Mouse (Mus musculus) midbrain, embryonic 13.5 days (tissue): ENCODE measurements around the gene Usp45. TPM values are rescaled to one million over a fixed set of nuclear protein-coding genes. Genes with fewer than 3 reads are reported as not detected.
A peak's percentile ranks its signal among the peaks of the same experiment; 100 is the strongest.

Experiments used
- ATAC-seq: fragments of 200-750 bp; cut with Nextera tagmentation; 2 replicates; pipeline ENCODE4 v1.8.0; 2017; ENCODE audit warnings: mild to moderate bottlenecking, moderate TSS enrichment, moderate library complexity
- H3K27ac ChIP-seq: fragments of 300-500 bp; sonication (generic); 2 replicates; pipeline ENCODE4 v1.5.1; 2015; ENCODE audit warnings: inconsistent platforms, mild to moderate bottlenecking, moderate library complexity
- H3K27me3 ChIP-seq: fragments of 300-500 bp; sonication (generic); 2 replicates; pipeline ENCODE4 v1.6.1; 2015; ENCODE audit warnings: mild to moderate bottlenecking, inconsistent platforms
- H3K36me3 ChIP-seq: fragments of 300-500 bp; sonication (generic); 2 replicates; pipeline ENCODE4 v1.6.1; 2015; ENCODE audit warnings: mild to moderate bottlenecking, inconsistent platforms
- H3K4me1 ChIP-seq: fragments of 300-500 bp; sonication (generic); replicated peaks from 2 replicates; pipeline ENCODE4 v1.6.1; 2015; ENCODE audit warnings: inconsistent platforms
- H3K4me2 ChIP-seq: fragments of 300-500 bp; sonication (generic); replicated peaks from 2 replicates; pipeline ENCODE4 v1.6.1; 2015; ENCODE audit warnings: moderate library complexity, mild to moderate bottlenecking, inconsistent platforms
- H3K4me3 ChIP-seq: fragments of 300-500 bp; sonication (generic); replicated peaks from 2 replicates; pipeline ENCODE4 v1.5.1; 2015; ENCODE audit warnings: mild to moderate bottlenecking, inconsistent platforms
- H3K9ac ChIP-seq: fragments of 300-500 bp; sonication (generic); replicated peaks from 2 replicates; pipeline ENCODE4 v1.6.1; 2015; ENCODE audit warnings: mild to moderate bottlenecking, inconsistent platforms
- H3K9me3 ChIP-seq: fragments of 300-500 bp; sonication (generic); 2 replicates; pipeline ENCODE4 v1.6.1; 2016; ENCODE audit warnings: mild to moderate bottlenecking, inconsistent platforms
- WGBS: fragments of 180-500 bp; shearing (Covaris S2); methylation state at CpG from one replicate; pipeline ENCODE4 v1.1.7; 2015; 5-methylcytosine and 5-hydroxymethylcytosine counted together
- polyA plus RNA-seq: library from polyadenylated mRNA; unstranded; fragments of >200 nt; fragmentation: Nextera tagmentation; extraction: Ambion mirVana; gene quantifications from 2 replicates; pipeline ENCODE4 v1.2.1, GENCODE M21; 2015

Usp45 gene
- polyA plus RNA-seq, 1 experiment from 2014 or later: 7.8 TPM

GRCm38 (mm10) chr4:21766171-21766862 is 639 bp upstream of the Usp45 start:
- ATAC-seq: peak; percentile 57
- peak overlapping the region; percentile 71 for H3K27ac ChIP-seq
- WGBS: 18% methylated on average over 14 of the region's 14 CpGs

DNA sequence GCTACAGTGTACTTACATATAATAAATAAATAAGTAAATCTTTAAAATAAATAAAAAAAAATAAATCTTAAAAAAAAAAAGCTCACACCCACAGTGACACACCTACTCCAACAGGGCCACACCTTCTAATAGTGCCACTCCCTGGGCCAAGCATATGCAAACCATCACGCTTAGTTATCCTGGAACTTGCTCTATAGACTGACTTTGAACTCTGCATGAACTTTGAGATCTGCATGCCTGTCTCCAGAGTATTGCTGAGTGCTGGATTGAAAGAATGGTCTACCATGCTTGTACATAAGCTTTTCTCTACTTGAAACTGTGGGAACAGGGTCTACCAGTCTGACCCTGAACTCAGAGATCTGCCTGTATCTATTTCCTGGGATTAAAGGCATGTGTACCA is 4.1 kb downstream of the Usp45 start:
- H3K4me1 ChIP-seq: peaks cover 5% of the 10 kb centered on the region; the same call in 1 of the 2 replicates
- no peak for ATAC-seq
- no peaks in the 10 kb centered on the region for H3K9me3 ChIP-seq
- no peak overlapping the region for H3K4me3 ChIP-seq
- WGBS: 85% methylated on average over 1 of the region's 1 CpGs
- H3K4me2 ChIP-seq: no peak overlapping the region
- no peaks in the 10 kb centered on the region for H3K36me3 ChIP-seq
- no peak overlapping the region for H3K9ac ChIP-seq
- no peak overlapping the region for H3K27ac ChIP-seq
- no peaks in the 10 kb centered on the region for H3K27me3 ChIP-seq

More at GRCm38 (mm10) chr4:21766171-21766862, 639 bp upstream of the Usp45 start:
- Histone ChIP-seq H3K4me3 (peak overlapping the region; percentile 68), H3K9ac (peak overlapping the region; percentile 79), H3K27me3 (no peaks in the 10 kb centered on the region), H3K4me2 (peak overlapping the region; percentile 72), H3K9me3 (no peaks in the 10 kb centered on the region), H3K4me1 (peaks cover 5% of the 10 kb centered on the region; the same call in 1 of the 2 replicates), H3K36me3 (no peaks in the 10 kb centered on the region)

DNA sequence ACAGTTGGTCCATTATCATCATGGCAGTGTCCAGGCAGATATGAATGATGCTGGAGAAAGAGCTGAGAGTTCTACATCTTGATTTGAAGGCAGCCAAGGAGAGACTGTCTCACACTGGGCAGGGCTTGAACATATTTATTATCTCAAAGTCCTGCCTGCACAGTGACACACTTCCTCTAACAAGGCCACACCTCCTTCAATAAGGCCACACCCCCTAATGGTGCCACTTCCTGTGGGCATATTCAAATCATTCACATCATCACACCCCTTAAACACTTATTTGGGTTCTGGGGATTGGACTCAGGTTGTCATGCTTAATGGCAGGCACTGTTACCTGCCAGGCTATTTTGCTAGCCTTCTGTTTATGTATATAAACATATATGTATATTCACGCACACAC is 5.3 kb downstream of the Usp45 start:
- 92% methylated on average over 1 of the region's 1 CpGs for WGBS
- H3K4me2 ChIP-seq: no peak overlapping the region
- ATAC-seq: no peak

DNA sequence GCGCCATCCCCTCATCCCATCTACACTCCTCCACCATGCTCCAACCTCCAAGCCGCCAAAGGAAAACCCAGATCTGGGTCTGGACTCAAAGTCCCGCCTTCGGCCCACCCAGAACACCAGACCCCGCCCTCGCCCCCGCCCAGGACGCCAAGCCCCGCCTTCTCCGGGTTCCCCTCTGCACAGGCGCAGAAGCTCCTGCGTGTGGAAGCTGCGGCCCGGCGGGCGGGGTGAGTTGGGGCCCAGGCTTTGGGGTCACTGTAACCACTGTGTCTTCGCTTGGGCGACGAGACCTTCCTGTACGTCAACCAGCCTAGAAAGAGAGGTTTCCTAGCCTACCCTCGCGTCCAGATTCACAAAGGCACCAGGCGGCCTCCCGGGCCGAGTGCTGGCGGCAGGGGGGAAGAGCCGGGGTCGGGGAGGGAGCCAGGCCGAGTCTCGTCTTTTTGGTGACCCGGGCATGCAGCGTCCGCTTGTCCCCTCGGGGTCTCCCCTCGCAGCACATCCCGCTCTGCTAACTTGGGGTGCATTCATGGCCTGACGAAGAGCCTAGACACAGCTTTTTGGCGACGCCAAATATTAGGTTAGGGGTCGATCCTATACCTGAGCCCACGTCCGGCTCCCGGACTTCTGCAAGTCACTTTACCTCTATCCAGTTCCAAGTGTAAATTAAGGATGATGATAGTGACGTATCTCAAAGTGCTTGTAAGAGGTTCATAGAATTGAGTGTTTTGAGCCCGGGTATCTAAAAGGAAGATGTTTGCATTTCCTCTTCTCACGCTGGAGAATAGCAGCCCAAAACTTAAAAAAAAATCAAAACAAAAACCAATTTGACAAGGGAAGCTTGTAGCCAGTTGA is 9.4 kb downstream of the Usp45 start:
- WGBS: under 1% methylated on average over 46 of the region's 46 CpGs
- peak; percentile 98 for ATAC-seq
- Histone ChIP-seq H3K9ac (peak overlapping the region; percentile 82), H3K9me3 (no peaks in the 10 kb centered on the region), H3K36me3 (peaks cover 8% of the 10 kb centered on the region), H3K27ac (no peak overlapping the region; the same call in 1 of the 2 replicates), H3K27me3 (no peaks in the 10 kb centered on the region), H3K4me3 (peak overlapping the region; percentile 65), H3K4me1 (peaks cover 12% of the 10 kb centered on the region; the same call in 1 of the 2 replicates), H3K4me2 (peak overlapping the region; percentile 68)

More for the DNA sequence above, 5.3 kb downstream of the Usp45 start:
- no peaks in the 10 kb centered on the region for H3K9me3 ChIP-seq
- no peaks in the 10 kb centered on the region for H3K27me3 ChIP-seq
- H3K9ac ChIP-seq: no peak overlapping the region
- H3K27ac ChIP-seq: no peak overlapping the region
- H3K4me3 ChIP-seq: no peak overlapping the region
- H3K36me3 ChIP-seq: no peaks in the 10 kb centered on the region
- H3K4me1 ChIP-seq: peaks cover 5% of the 10 kb centered on the region; the same call in 1 of the 2 replicates

DNA sequence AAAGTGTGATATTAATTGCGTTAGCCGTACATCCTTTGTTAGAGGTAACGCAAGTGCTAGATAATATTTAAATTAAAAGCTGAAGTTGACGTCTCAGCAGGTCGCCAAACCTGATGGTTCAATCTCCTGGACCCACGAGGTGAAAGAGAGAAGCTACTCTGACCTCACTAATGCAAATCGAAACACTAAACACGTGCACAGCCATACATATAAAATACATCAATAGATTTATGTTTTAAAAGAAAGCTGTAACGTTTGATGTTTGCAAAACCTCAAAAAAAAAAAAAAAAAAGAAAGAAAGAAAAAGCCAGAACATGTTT is 9.9 kb downstream of the Usp45 start:
- Histone ChIP-seq H3K9ac (peak overlapping the region; percentile 82), H3K4me3 (peak overlapping the region; percentile 65), H3K9me3 (no peaks in the 10 kb centered on the region), H3K36me3 (peaks cover 14% of the 10 kb centered on the region), H3K4me2 (peak overlapping the region; percentile 68), H3K27ac (no peak overlapping the region), H3K4me1 (peaks cover 12% of the 10 kb centered on the region; the same call in 1 of the 2 replicates), H3K27me3 (no peaks in the 10 kb centered on the region)
- no peak for ATAC-seq
- 7% methylated on average over 9 of the region's 9 CpGs for WGBS

- H3K9ac ChIP-seq: no peak overlapping the region
- no peaks in the 10 kb centered on the region for H3K27me3 ChIP-seq
- H3K4me3 ChIP-seq: no peak overlapping the region
- no peak for ATAC-seq
- no peaks in the 10 kb centered on the region for H3K9me3 ChIP-seq
- peaks cover 51% of the 10 kb centered on the region for H3K36me3 ChIP-seq
- no peak overlapping the region for H3K27ac ChIP-seq
- H3K4me1 ChIP-seq: peaks cover 10% of the 10 kb centered on the region; the same call in 1 of the 2 replicates
- 95% methylated on average over 12 of the region's 12 CpGs for WGBS
- no peak overlapping the region for H3K4me2 ChIP-seq
These were observed 14.1 kb downstream of the Usp45 start for GRCm38 (mm10) chr4:21780816-21781726.

DNA sequence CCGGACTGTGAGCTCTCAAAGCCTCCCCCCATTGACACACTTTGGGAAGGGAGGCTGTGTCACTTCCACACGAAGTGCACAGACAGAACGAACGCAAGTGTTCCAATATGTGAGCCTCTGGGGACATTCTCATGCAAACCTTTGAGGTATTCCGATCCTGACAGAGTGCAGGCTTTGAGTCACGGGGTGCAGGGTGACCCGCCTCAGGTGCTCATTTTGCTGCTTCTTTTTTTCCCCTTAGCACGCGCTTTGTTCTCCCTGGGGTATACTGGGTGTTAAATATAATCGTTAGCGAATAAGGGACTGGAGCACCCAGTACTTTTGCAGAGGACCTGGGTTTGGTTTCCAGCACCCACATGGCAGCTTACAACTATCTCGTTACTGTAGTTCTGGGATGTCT is 19.3 kb downstream of the Usp45 start:
- peaks cover 63% of the 10 kb centered on the region for H3K36me3 ChIP-seq
- WGBS: 96% methylated on average over 12 of the region's 12 CpGs
- no peak overlapping the region for H3K27ac ChIP-seq
- no peak for ATAC-seq
- H3K4me1 ChIP-seq: no peaks in the 10 kb centered on the region
- H3K9me3 ChIP-seq: no peaks in the 10 kb centered on the region
- no peak overlapping the region for H3K4me3 ChIP-seq
- no peaks in the 10 kb centered on the region for H3K27me3 ChIP-seq
- H3K9ac ChIP-seq: no peak overlapping the region
- H3K4me2 ChIP-seq: no peak overlapping the region

DNA sequence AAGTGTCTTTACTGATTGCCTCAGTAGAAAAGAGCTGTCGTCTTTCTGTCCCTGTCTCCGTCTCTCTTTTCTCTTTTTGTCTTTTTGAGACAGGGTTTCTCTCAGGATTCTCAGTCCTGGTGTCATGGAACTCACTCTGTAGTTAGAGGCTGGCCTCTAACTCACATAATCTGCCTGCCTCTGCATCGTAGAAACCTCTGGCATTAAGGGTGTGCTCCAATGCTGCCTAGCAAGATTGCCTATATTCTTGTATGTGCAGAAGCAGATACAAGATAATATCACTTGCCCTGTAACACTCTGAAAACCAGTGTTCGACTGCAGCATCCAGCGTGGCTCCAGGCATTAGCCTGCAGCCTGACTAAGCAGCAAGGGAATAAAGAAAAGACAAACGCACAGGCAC is 21.9 kb downstream of the Usp45 start:
- Histone ChIP-seq H3K4me3 (no peak overlapping the region), H3K36me3 (peaks cover 51% of the 10 kb centered on the region), H3K4me2 (no peak overlapping the region), H3K9ac (no peak overlapping the region), H3K9me3 (no peaks in the 10 kb centered on the region), H3K27ac (no peak overlapping the region), H3K4me1 (no peaks in the 10 kb centered on the region), H3K27me3 (no peaks in the 10 kb centered on the region)
- 81% methylated on average over 6 of the region's 6 CpGs for WGBS
- ATAC-seq: no peak

DNA sequence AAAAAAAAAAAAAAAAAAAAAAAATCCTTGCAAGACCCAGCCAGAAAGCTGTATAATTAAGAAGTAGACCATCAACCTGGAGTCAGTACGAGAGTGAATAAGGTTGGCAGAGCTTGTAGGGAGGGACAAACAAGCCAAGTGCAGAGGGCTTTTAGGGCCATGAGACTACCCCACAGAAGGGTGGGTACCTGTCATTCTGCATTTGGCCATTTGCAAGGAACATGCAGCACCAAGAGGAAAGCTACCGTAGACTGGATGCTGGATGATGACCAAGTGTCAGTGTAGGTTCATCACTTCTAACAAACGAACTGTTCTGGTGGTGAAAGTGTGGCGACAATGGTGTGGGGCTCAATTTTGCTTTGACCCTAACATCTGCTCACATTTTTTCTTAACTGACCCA is 22.9 kb downstream of the Usp45 start:
- Histone ChIP-seq H3K27me3 (no peaks in the 10 kb centered on the region), H3K4me2 (no peak overlapping the region), H3K36me3 (peaks cover 42% of the 10 kb centered on the region), H3K4me3 (no peak overlapping the region), H3K9ac (no peak overlapping the region), H3K4me1 (no peaks in the 10 kb centered on the region), H3K9me3 (no peaks in the 10 kb centered on the region), H3K27ac (no peak overlapping the region)
- WGBS: 93% methylated on average over 4 of the region's 4 CpGs
- ATAC-seq: no peak

GRCm38 (mm10) chr4:21793631-21794030 is 26.7 kb downstream of the Usp45 start:
- ATAC-seq: no peak
- 67% methylated on average over 3 of the region's 3 CpGs for WGBS
- H3K9me3 ChIP-seq: no peaks in the 10 kb centered on the region
- no peaks in the 10 kb centered on the region for H3K27me3 ChIP-seq
- H3K36me3 ChIP-seq: peaks cover 29% of the 10 kb centered on the region
- no peaks in the 10 kb centered on the region for H3K4me1 ChIP-seq
- no peak overlapping the region for H3K27ac ChIP-seq
- no peak overlapping the region for H3K4me2 ChIP-seq
- H3K4me3 ChIP-seq: no peak overlapping the region
- H3K9ac ChIP-seq: no peak overlapping the region

DNA sequence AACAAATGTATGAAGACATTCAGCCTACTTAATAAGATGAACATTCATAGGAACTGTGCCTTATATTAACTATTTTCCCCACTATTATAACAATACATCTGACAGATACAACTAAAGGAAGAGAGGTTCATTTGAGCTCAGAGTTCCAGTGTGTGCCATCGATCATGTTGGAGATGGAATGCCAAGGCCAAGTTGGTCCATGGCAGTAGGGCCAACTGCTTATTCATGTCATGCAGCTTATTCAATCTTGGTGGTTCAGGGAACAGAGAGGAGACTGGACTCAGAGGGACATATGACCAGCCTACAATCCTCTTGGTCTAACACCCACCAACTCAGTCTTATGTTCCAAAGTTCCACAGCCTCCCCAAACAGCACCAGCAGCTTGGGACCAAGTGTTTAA is 34.1 kb downstream of the Usp45 start:
- H3K4me3 ChIP-seq: no peak overlapping the region
- no peak overlapping the region for H3K27ac ChIP-seq
- H3K4me2 ChIP-seq: no peak overlapping the region
- no peaks in the 10 kb centered on the region for H3K9me3 ChIP-seq
- peaks cover 57% of the 10 kb centered on the region for H3K36me3 ChIP-seq
- H3K27me3 ChIP-seq: no peaks in the 10 kb centered on the region
- ATAC-seq: no peak
- H3K9ac ChIP-seq: no peak overlapping the region
- 91% methylated on average over 1 of the region's 1 CpGs for WGBS
- H3K4me1 ChIP-seq: no peaks in the 10 kb centered on the region
